Comparison of ENCODE assay signal across 10 mouse cellular contexts in genomic region chr19:3355096-3355495, GRCm38 (mm10). TPM values are rescaled to one million over a fixed set of nuclear protein-coding genes. Genes with fewer than 3 reads are reported as not detected.
DNase-seq lines count a peak whose midpoint lies in the region; ATAC-seq and TF ChIP-seq lines count a peak whose summit lies in the region.
"Had no signal": no experiment of that assay in that cellular context is flagged by ENCODE, and none has a peak within 500 bp of the region (broad histone marks: within the 10 kb centered on the region; RNA-seq: fewer than 3 reads in every experiment).

No protein-coding gene starts in this region.

- WGBS in kidney, postnatal 0 days, result 67% methylated on average over 5 of the region's 5 CpGs
- WGBS in kidney, embryonic 16.5 days, result 65% methylated on average over 5 of the region's 5 CpGs
- WGBS in embryonic facial prominence, embryonic 10.5 days, result 67% methylated on average over 5 of the region's 5 CpGs

- no peak overlapping the region for H3K9ac ChIP-seq in kidney, postnatal 0 days (ENCODE audit: low read depth, low read length)
- no peak overlapping the region for H3K9ac ChIP-seq in kidney, embryonic 16.5 days (replicated peaks; ENCODE audit: low read length)
- H3K9ac ChIP-seq: heart, embryonic 15.5 days; limb, embryonic 13.5 days had no signal

- no peaks in the 10 kb centered on the region for H3K9me3 ChIP-seq in kidney, postnatal 0 days (replicated peaks; ENCODE audit: low read length)
- H3K9me3 ChIP-seq in kidney, embryonic 16.5 days (ENCODE audit: low read length), result no peaks in the 10 kb centered on the region
- H3K9me3 ChIP-seq in embryonic facial prominence, embryonic 10.5 days, result no peaks in the 10 kb centered on the region
- H3K9me3 ChIP-seq: heart, embryonic 15.5 days had no signal

- peak; percentile 56 for DNase-seq in CD4-positive, CD25-positive, alpha-beta regulatory T cell, adult 2 months (ENCODE audit: low read depth, low spot score)
- DNase-seq in kidney, postnatal 0 days (ENCODE audit: low spot score), result no peak
- peak; percentile 56 to 65 for DNase-seq in B cell, adult 2 months
- DNase-seq in embryonic facial prominence, embryonic 10.5 days (ENCODE audit: low spot score), result peak; percentile 39
- no peak for DNase-seq in urinary bladder, postnatal 14 days (ENCODE audit: low spot score)
- no peak for DNase-seq in urinary bladder, postnatal 4 days (ENCODE audit: low spot score in 2 of 2)

- H3K4me3 ChIP-seq in kidney, postnatal 0 days (replicated peaks; ENCODE audit: low read depth, low read length), result no peak overlapping the region
- H3K4me3 ChIP-seq in kidney, embryonic 16.5 days (ENCODE audit: low read length), result no peak overlapping the region
- no peak overlapping the region for H3K4me3 ChIP-seq in embryonic facial prominence, embryonic 10.5 days
- H3K4me3 ChIP-seq: heart, embryonic 15.5 days; limb, embryonic 13.5 days had no signal

- ATAC-seq in CD4-positive, CD25-positive, alpha-beta regulatory T cell, adult 4 months, result no peak
- no peak for ATAC-seq in kidney, postnatal 0 days (replicated peaks; ENCODE audit: low FRiP score, low read depth)
- ATAC-seq in kidney, embryonic 16.5 days (ENCODE audit: low FRiP score, low TSS enrichment), result no peak

- TF ChIP-seq CTCF in kidney, postnatal 0 days (IDR thresholded peaks at IDR 0.05; ENCODE audit: low read depth), result peak; percentile 50

- no peaks in the 10 kb centered on the region for H3K4me1 ChIP-seq in kidney, postnatal 0 days (replicated peaks; ENCODE audit: insufficient read depth, low read length)
- no peaks in the 10 kb centered on the region for H3K4me1 ChIP-seq in kidney, embryonic 16.5 days (ENCODE audit: insufficient read depth, low read length)
- peaks cover 6% of the 10 kb centered on the region for H3K4me1 ChIP-seq in embryonic facial prominence, embryonic 10.5 days

- no peaks in the 10 kb centered on the region for H3K27me3 ChIP-seq in kidney, postnatal 0 days (ENCODE audit: insufficient read depth, low read length)
- H3K27me3 ChIP-seq in kidney, embryonic 16.5 days (ENCODE audit: insufficient read depth, low read length), result no peaks in the 10 kb centered on the region
- no peaks in the 10 kb centered on the region for H3K27me3 ChIP-seq in embryonic facial prominence, embryonic 10.5 days (replicated peaks; ENCODE audit: low read depth, poor library complexity, severe bottlenecking)
- H3K27me3 ChIP-seq: heart, embryonic 15.5 days; limb, embryonic 13.5 days had no signal

- no peak overlapping the region for H3K4me2 ChIP-seq in kidney, postnatal 0 days (ENCODE audit: low read length)
- no peak overlapping the region for H3K4me2 ChIP-seq in kidney, embryonic 16.5 days (replicated peaks; ENCODE audit: low read depth, low read length)
- H3K4me2 ChIP-seq: heart, embryonic 15.5 days; limb, embryonic 13.5 days had no signal

- 0 out of 2 replicates have a peak, but pooled peaks cover 8% of the 10 kb centered on the region for H3K36me3 ChIP-seq in kidney, postnatal 0 days (ENCODE audit: insufficient read depth, low read length)
- H3K36me3 ChIP-seq in kidney, embryonic 16.5 days (ENCODE audit: insufficient read depth, low read length), result peaks cover 21% of the 10 kb centered on the region
- no peaks in the 10 kb centered on the region for H3K36me3 ChIP-seq in embryonic facial prominence, embryonic 10.5 days (replicated peaks)

- no peak overlapping the region for H3K27ac ChIP-seq in kidney, postnatal 0 days
- H3K27ac ChIP-seq in kidney, embryonic 16.5 days (ENCODE audit: low read length), result no peak overlapping the region
- H3K27ac ChIP-seq in embryonic facial prominence, embryonic 10.5 days (replicated peaks), result no peak overlapping the region
- H3K27ac ChIP-seq: limb, embryonic 13.5 days had no signal

RNA-seq across cellular contexts. Expression of gene Cpt1a, which starts 33.0 kb away (rescaled TPM):
- polyA plus RNA-seq in CD4-positive, CD25-positive, alpha-beta regulatory T cell, adult 4 months (2017; shearing (Covaris generic)), result 10 to 100 TPM; 17.1 to 31.7 TPM
- polyA plus RNA-seq in kidney, postnatal 0 days (2015; fragmentation: Nextera tagmentation; extraction: Ambion mirVana), result 70.8 and 81.4 TPM in 2 replicates
- 44.5 and 46.4 TPM in 2 replicates for polyA plus RNA-seq in kidney, embryonic 16.5 days (2015; fragmentation: Nextera tagmentation; extraction: Ambion mirVana)
- polyA plus RNA-seq in embryonic facial prominence, embryonic 10.5 days (2016; fragmentation: Nextera tagmentation; extraction: Ambion mirVana), result 4.5 and 5.7 TPM in 2 replicates

RNA-seq across cellular contexts. Expression of gene Tesmin, which starts 33.6 kb away (rescaled TPM):
- polyA plus RNA-seq in CD4-positive, CD25-positive, alpha-beta regulatory T cell, adult 4 months (2017; shearing (Covaris generic)), result not detected
- 0.93 and 0.96 TPM in 2 replicates for polyA plus RNA-seq in kidney, postnatal 0 days (2015; fragmentation: Nextera tagmentation; extraction: Ambion mirVana)
- 0.27 and 0.36 TPM in 2 replicates for polyA plus RNA-seq in kidney, embryonic 16.5 days (2015; fragmentation: Nextera tagmentation; extraction: Ambion mirVana)
- 0.30 and 0.49 TPM in 2 replicates for polyA plus RNA-seq in embryonic facial prominence, embryonic 10.5 days (2016; fragmentation: Nextera tagmentation; extraction: Ambion mirVana)

RNA-seq across cellular contexts. Expression of gene Gal, which starts 59.2 kb away (rescaled TPM):
- polyA plus RNA-seq in CD4-positive, CD25-positive, alpha-beta regulatory T cell, adult 4 months (2017; shearing (Covaris generic)), result 1 to 10 TPM in 1 of 2 experiments, not detected in 1; 9.1 TPM
- 0.61 and 0.70 TPM in 2 replicates for polyA plus RNA-seq in kidney, postnatal 0 days (2015; fragmentation: Nextera tagmentation; extraction: Ambion mirVana)
- 0.46 and 0.62 TPM in 2 replicates for polyA plus RNA-seq in kidney, embryonic 16.5 days (2015; fragmentation: Nextera tagmentation; extraction: Ambion mirVana)
- polyA plus RNA-seq in embryonic facial prominence, embryonic 10.5 days (2016; fragmentation: Nextera tagmentation; extraction: Ambion mirVana), result 1.1 and 1.2 TPM in 2 replicates

Comparison
In these comparisons a context has a peak if more than half of its experiments do, and no peak if none do; other contexts are left out.
1. DNase-seq: peak in CD4-positive, CD25-positive, alpha-beta regulatory T cell, adult 2 months (single experiment), B cell, adult 2 months (2 of 2) and embryonic facial prominence, embryonic 10.5 days (single experiment); none in kidney, postnatal 0 days (single experiment), urinary bladder, postnatal 14 days (single experiment) and urinary bladder, postnatal 4 days (0 of 2).